Mouse (Mus musculus): ENCODE results near the gene Crtc1. TPM values are rescaled to one million over a fixed set of nuclear protein-coding genes. Genes with fewer than 3 reads are reported as not detected.

Crtc1 gene
- polyA plus RNA-seq, 1 experiment, result 15.1 TPM

- 4% methylated on average over 35 of the region's 35 CpGs for WGBS
- Histone ChIP-seq H3K4me1 (ENCODE audit: control insufficient read depth, insufficient read depth, insufficient read length, low read length) (peaks cover 22% of the 10 kb centered on the region), H3K27me3 (ENCODE audit: control insufficient read depth, insufficient read depth, low read length) (peaks cover 52% of the 10 kb centered on the region), H3K4me3 (ENCODE audit: low read depth, low read length) (peak overlapping the region; percentile 54; the same call in 1 of the 2 replicates), H3K36me3 (ENCODE audit: control insufficient read depth, insufficient read depth, low read length) (no peaks in the 10 kb centered on the region), H3K27ac (ENCODE audit: insufficient read depth, low read depth, low read length) (no peak overlapping the region)
- TF ChIP-seq CTCF (IDR thresholded peaks at IDR 0.05; ENCODE audit: extremely low read depth, insufficient read length, insufficient replicate concordance, low read depth, low read length) (no peak), POLR2A (IDR thresholded peaks at IDR 0.05; ENCODE audit: low read depth, low read length) (no peak)
Measured at GRCm38 (mm10) chr8:70375212-70375859, 64.0 kb downstream of the Crtc1 start.

GRCm38 (mm10) chr8:70374318-70374927 lies 65.0 kb downstream of the Crtc1 start:
- peaks cover 22% of the 10 kb centered on the region for H3K4me1 ChIP-seq (ENCODE audit: control insufficient read depth, insufficient read depth, insufficient read length, low read length)
- no peak overlapping the region for H3K27ac ChIP-seq (ENCODE audit: insufficient read depth, low read depth, low read length)
- H3K36me3 ChIP-seq (ENCODE audit: control insufficient read depth, insufficient read depth, low read length), result no peaks in the 10 kb centered on the region
- H3K27me3 ChIP-seq (ENCODE audit: control insufficient read depth, insufficient read depth, low read length), result peaks cover 52% of the 10 kb centered on the region
- H3K4me3 ChIP-seq (ENCODE audit: low read depth, low read length), result peak overlapping the region; percentile 54
- WGBS, result under 1% methylated on average over 53 of the region's 53 CpGs
- TF ChIP-seq CTCF (IDR thresholded peaks at IDR 0.05; ENCODE audit: extremely low read depth, insufficient read length, insufficient replicate concordance, low read depth, low read length) (no peak), POLR2A (IDR thresholded peaks at IDR 0.05; ENCODE audit: low read depth, low read length) (no peak)

GRCm38 (mm10) chr8:70373397-70374317 lies 65.7 kb downstream of the Crtc1 start, which contains the start of gene Comp:
Comp (plus strand) TSS chr8:70373558.
- 6% methylated on average over 47 of the region's 47 CpGs for WGBS

DNA sequence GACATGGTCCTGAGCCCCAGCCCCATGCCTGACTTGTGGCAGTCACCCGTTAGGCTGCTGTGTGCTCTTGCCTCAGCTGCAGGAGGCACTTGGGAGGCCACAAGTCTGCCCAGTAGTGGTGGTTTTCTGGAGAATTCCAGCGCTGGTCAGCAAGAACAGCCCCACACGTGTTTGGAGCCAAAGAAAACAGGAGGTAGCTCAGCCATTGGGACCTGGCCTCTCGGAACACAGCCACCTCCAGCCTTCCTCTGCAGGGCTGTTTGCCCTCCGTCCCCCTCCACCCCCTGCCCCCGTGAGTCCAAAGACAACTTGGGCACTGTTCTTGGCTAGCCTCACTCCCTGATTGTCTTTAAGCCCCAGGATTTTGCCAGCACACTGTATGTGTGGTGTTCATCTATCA lies 67.4 kb downstream of the Crtc1 start:
- TF ChIP-seq POLR2A (IDR thresholded peaks at IDR 0.05; ENCODE audit: low read depth, low read length) (no peak), CTCF (IDR thresholded peaks at IDR 0.05; ENCODE audit: extremely low read depth, insufficient read length, insufficient replicate concordance, low read depth, low read length) (no peak)
- WGBS, result 79% methylated on average over 6 of the region's 6 CpGs
- H3K36me3 ChIP-seq (ENCODE audit: control insufficient read depth, insufficient read depth, low read length), result no peaks in the 10 kb centered on the region
- peaks cover 22% of the 10 kb centered on the region for H3K4me1 ChIP-seq (ENCODE audit: control insufficient read depth, insufficient read depth, insufficient read length, low read length)
- no peak overlapping the region for H3K27ac ChIP-seq (ENCODE audit: insufficient read depth, low read depth, low read length)
- no peak overlapping the region for H3K4me3 ChIP-seq (ENCODE audit: low read depth, low read length)
- H3K27me3 ChIP-seq (ENCODE audit: control insufficient read depth, insufficient read depth, low read length), result peaks cover 49% of the 10 kb centered on the region

More at GRCm38 (mm10) chr8:70373397-70374317, 65.7 kb downstream of the Crtc1 start, which contains the start of gene Comp:
- Histone ChIP-seq H3K4me1 (ENCODE audit: control insufficient read depth, insufficient read depth, insufficient read length, low read length) (peaks cover 22% of the 10 kb centered on the region), H3K27me3 (ENCODE audit: control insufficient read depth, insufficient read depth, low read length) (peaks cover 52% of the 10 kb centered on the region), H3K27ac (ENCODE audit: insufficient read depth, low read depth, low read length) (no peak within 1 kb of the TSS), H3K4me3 (ENCODE audit: low read depth, low read length) (peak within 1 kb of the TSS; percentile 54), H3K36me3 (ENCODE audit: control insufficient read depth, insufficient read depth, low read length) (no peaks in the 10 kb centered on the region)
- TF ChIP-seq POLR2A (IDR thresholded peaks at IDR 0.05; ENCODE audit: low read depth, low read length), result no peak
- TF ChIP-seq CTCF (IDR thresholded peaks at IDR 0.05; ENCODE audit: extremely low read depth, insufficient read length, insufficient replicate concordance, low read depth, low read length), result no peak

- WGBS, result 92% methylated on average over 7 of the region's 7 CpGs
Measured at GRCm38 (mm10) chr8:70370476-70370875, 68.9 kb downstream of the Crtc1 start.

GRCm38 (mm10) chr8:70366588-70366987 lies 72.8 kb downstream of the Crtc1 start:
- H3K27ac ChIP-seq (ENCODE audit: insufficient read depth, low read depth, low read length), result no peak overlapping the region
- TF ChIP-seq POLR2A (IDR thresholded peaks at IDR 0.05; ENCODE audit: low read depth, low read length) (no peak), CTCF (IDR thresholded peaks at IDR 0.05; ENCODE audit: extremely low read depth, insufficient read length, insufficient replicate concordance, low read depth, low read length) (no peak)
- 60% methylated on average over 5 of the region's 5 CpGs for WGBS
- H3K36me3 ChIP-seq (ENCODE audit: control insufficient read depth, insufficient read depth, low read length), result no peaks in the 10 kb centered on the region
- H3K4me1 ChIP-seq (ENCODE audit: control insufficient read depth, insufficient read depth, insufficient read length, low read length), result peaks cover 8% of the 10 kb centered on the region
- H3K27me3 ChIP-seq (ENCODE audit: control insufficient read depth, insufficient read depth, low read length), result no peaks in the 10 kb centered on the region
- H3K4me3 ChIP-seq (ENCODE audit: low read depth, low read length), result no peak overlapping the region

More at GRCm38 (mm10) chr8:70370476-70370875, 68.9 kb downstream of the Crtc1 start:
- no peak overlapping the region for H3K27ac ChIP-seq (ENCODE audit: insufficient read depth, low read depth, low read length)
- no peak for TF ChIP-seq POLR2A (IDR thresholded peaks at IDR 0.05; ENCODE audit: low read depth, low read length)
- TF ChIP-seq CTCF (IDR thresholded peaks at IDR 0.05; ENCODE audit: extremely low read depth, insufficient read length, insufficient replicate concordance, low read depth, low read length), result no peak
- no peak overlapping the region for H3K4me3 ChIP-seq (ENCODE audit: low read depth, low read length)
- peaks cover 34% of the 10 kb centered on the region for H3K27me3 ChIP-seq (ENCODE audit: control insufficient read depth, insufficient read depth, low read length)
- peaks cover 13% of the 10 kb centered on the region for H3K4me1 ChIP-seq (ENCODE audit: control insufficient read depth, insufficient read depth, insufficient read length, low read length)
- no peaks in the 10 kb centered on the region for H3K36me3 ChIP-seq (ENCODE audit: control insufficient read depth, insufficient read depth, low read length)
